Mouse (Mus musculus): Measurements from ENCODE around the gene Hk2.

Gene Hk2

DNA sequence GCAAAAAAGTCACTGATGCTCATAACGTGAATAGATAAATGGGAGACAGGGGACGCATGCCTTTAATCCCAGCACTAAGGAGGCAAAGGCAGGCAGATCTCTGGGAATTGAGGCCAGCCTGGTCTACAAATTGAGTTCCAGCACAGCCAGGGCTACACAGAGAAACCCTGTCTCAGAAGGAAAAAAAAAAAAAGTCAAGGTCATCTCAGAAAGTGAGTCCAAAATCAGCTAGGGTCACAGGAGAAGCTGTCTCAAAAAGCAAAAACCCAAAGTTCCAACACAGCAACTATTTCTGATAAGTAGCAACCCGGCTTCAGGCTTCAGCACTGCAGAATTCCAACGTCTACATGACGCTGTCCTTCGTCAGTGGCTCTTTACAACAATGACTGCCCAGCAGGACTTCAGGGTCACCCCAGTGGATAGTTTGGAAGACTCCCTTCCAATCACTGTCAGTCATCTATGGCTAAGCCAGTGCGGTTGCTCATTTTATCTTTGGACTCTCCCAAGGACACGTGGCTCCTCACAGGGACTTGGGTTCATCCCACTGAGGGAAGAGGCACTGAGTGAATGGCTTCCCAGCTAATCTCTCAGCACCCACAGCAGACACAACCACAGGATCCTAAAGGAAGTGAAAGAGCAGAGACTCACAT is 33.3 kb downstream of the Hk2 start:
- DNase-seq (ENCODE audit: low spot score in 2 of 2), result no peak

DNA sequence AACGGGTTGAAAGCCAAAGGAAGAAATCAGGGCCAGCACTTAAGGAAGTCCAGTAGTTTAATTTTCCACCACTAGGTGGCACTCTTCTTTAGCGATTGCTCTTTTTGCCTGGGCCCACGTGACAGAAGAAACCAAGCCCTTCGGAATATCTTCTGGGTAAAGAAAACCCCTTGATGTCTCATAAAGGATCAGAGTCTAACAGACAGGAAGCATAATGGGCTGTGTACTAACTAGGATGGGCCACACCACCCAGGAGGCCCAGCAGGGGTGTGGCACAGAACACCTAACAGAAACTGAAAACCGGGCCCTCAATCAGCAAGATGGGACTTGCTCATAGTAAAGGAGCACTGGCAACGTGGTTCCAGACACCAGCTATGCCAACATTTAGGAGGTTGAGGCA is 34.0 kb downstream of the Hk2 start:
- DNase-seq (ENCODE audit: low spot score in 2 of 2), result peak; percentile 36 to 49

DNA sequence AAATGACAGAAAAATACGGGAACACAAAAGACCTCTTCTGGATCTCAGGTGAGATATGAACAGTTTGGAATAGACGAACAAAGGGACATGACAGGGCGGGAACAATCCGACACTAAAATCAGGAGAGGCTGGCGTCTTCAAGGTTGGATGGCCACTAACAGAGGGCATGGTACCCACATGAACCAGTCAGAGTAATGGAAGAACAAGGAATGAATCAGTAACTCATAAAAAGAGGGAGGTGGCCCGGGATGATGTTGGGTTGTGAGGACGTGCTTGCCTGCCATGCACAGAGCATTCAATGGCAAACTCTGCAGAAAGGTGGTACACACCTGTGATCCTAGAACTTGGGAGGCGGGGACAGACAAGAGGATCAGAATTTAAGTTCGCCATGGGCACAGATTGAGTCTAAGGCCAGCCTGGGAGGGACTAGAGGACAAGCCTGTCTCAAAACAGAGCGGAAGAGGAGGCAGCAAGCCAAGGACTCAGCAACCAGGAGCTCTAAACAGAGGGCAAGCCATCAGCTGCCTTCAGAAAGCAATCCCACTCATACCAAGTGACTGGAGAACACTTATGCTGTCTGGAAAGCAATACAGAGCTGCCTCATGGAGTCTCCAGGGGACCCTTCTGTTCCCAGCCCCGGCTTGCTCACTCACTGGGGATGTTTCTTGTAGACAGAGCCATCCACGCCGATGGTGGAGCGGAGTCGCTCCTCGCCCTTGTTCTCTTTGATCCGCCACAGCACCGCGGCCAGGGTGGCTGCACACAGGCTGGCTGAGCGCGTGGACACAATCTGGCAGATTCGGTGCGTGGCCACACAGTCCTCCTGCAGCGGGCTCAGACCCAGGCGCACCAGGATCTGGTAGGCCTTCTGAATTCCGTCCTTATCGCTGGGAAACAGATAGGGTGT is 36.4 kb downstream of the Hk2 start:
- DNase-seq (ENCODE audit: low spot score in 2 of 2), result no peak

DNA sequence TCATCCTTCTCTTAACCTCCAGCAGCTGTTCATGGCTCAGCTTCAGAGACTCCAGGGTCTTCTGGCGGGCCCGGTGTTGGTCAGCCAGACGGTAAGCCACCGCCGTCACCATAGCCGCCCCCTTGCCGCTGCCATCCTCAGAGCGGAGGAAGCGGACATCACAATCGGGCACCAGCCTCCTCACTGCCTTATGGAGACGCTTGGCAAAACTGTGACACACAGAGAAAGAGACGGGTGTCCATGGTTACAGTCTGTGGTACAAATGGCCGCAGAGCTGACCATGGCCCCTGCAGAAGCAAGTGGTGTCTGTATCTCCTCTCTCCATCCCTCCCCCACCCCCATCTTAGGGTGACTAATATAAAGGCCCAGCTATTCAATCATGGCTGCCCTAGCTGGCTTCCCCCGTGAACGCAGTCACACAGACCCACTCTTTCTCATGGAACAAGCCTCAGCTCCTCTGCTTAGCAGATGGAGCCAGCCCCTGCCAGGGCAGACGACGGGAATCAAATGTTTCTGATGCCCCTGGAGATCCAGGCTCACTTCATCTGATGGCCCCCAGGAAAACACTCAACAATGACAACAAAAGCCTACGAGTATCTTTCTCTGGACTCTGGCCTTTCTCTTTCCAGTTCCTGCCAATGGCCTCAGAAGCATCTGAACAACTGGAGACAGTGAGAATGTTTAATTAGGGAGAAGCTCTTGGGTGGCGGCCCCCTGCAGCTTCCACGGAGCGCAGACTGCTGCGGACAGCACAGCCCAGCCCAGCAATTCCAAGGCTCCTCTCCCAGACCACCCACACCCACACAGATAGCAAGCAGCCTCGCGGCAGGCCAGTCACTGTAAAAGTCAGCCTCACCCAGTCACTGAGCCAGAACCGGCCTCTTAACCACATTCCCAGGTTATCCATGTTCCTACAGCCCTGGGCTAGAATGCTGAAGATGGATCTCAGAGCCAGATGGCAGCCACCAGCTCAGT is 37.3 kb downstream of the Hk2 start:
- DNase-seq (ENCODE audit: low spot score in 2 of 2), result no peak

DNA sequence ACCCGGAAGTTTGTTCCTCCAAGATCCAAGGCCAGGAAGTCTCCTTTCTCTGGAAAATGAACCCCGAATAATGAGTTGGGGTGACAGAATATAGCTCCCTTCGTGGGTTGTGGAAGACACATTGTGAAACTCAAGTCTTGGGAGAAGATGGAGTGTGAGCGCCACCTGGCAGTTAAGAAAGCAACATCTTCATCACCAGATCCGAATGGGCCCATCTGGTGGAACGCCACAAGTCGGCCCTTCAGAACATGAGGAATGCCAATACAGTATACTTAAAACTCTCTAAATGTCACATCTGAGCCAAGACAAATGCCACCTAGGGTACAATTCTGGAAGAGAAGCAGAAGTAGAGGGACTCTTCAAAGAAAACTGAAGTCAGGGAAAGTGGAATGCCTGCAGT is 38.9 kb downstream of the Hk2 start:
- no peak for DNase-seq (ENCODE audit: low spot score in 2 of 2)

DNA sequence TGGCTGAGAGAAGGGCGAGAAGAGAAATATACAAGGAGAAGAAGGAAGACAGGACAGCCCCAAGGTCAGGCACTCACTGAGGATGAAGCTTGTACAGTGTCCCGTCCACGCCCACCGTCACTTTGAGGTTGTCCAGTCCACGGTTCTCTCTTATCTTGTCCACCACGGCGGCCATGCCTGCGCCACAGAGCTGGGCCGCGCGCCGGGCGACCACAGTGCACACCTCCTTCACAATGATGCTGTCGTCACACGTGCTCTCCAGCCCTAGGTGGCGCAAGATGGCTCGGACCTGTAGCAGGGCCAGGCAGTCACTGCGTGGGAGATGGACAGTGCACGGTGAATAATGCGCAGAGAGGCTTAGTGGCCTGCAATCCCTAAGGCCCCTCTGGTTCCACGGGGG is 45.6 kb downstream of the Hk2 start:
- DNase-seq (ENCODE audit: low spot score in 2 of 2), result no peak

DNA sequence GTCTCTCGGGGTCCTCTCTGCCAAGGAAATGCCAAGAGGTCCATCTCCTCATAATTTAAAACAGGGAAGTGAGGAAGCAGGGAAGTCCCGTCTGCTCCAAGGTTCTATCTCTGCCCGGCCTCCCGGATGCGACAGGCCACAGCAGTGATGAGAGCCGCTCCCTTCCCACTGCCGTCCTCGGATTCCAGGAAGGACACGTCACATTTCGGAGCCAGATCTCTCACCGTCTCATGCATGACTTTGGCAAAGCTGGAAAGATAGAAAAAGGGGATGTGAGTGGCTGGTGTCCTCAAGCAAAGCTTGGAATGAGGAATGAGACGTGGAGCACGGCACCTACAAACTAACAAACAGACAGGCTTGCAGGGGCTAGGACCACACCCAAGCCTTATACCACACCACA is 47.0 kb downstream of the Hk2 start:
- no peak for DNase-seq (ENCODE audit: low spot score in 2 of 2)

DNA sequence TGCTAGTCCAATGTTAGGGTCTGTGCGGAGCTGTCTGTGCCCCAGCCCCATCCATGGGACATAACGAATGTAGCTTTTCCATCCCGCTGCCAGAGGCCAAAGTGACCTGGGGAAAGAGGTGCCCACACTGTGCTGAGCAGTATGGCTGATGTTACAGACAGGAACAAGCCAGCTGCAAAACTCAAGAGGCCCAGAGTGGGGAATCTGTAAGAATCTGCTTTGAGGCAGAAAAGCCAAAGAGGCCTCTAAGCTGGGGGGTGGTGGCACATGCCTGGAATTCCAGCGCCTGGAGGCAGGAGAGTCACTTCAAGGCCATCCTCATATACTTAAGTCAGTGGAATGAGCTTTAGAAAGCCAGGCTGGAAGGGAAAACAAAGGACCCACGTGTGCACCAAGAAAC is 50.9 kb downstream of the Hk2 start:
- DNase-seq (ENCODE audit: low spot score in 2 of 2), result no peak

DNA sequence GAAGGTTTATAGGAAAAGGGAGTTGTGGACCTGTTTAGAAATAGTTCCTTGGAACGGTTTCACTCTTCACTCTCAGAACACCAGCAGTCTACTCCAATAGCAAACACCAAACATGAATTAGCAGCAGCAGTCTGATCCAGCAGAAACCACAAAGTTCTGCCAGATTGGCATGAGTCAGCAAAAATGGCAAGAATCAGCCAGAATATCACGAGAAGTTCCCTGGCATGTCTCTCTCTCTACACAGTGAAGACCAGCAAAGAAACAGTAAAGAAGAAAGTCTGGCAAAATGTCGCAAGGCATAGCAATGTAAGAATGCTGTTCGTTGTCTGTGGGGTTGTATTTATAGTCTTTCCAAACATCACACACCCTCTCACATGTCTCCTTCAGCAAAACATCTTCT is 58.1 kb downstream of the Hk2 start:
- no peak for DNase-seq (ENCODE audit: low spot score in 2 of 2)

DNA sequence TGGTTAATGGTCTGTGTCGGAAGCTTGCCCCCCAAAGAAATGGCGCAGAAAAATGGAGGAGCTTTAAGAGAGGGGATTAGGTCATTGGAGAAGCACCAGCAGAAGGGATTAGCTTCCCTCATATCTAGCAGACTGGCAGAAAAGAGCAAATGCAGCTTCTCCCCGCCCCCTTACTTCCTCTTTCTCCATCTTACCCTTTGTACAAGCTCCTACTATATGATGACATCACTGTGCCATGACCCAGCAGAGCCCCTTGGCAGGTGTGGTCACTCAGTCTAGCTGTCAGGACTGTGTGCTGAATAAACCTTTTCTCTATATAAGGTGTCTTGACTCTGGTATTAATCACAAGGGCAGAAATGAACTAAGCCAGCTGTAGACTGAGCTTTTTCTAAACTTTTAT is 58.6 kb downstream of the Hk2 start:
- DNase-seq (ENCODE audit: low spot score in 2 of 2), result no peak

DNA sequence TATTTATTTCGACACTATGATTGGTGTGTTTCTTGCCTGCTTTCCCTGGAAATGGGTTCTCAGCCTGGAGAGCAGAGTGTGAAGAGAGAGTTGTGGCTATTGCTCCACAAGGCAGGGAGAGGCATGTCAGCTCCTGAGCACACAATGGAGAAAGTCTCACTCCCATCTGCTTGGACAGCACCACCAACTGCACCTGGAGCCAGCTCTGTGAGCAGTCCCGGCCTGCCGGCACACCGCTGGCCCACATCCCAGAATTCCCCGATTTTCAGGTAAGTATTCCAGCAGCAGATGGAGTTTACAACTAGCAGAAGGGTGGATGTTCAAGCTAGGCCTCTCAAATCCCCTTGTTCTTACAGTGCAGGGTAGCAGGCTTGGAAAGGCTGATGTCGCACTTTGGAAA is 59.0 kb downstream of the Hk2 start:
- no peak for DNase-seq (ENCODE audit: low spot score in 2 of 2)

DNA sequence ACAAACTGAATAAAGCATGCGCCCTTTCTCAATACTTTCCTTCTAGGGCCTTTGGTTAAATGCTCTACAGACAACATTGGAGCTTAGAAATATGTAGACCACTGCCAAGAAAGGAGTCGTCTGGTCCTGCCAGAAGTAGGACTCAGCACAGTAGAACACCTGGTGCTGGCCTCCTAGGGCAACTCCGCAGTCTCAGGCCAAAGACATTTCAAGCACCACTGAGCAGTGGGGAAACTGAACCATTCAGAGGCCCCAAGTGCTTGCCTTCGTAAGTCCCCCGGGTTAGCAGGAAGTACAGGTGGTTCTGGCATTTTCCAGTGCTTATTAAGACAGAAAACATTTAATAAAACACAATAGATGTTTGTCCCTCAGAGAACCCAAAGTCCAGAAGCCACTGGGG is 59.4 kb downstream of the Hk2 start:
- no peak for DNase-seq (ENCODE audit: low spot score in 2 of 2)

DNA sequence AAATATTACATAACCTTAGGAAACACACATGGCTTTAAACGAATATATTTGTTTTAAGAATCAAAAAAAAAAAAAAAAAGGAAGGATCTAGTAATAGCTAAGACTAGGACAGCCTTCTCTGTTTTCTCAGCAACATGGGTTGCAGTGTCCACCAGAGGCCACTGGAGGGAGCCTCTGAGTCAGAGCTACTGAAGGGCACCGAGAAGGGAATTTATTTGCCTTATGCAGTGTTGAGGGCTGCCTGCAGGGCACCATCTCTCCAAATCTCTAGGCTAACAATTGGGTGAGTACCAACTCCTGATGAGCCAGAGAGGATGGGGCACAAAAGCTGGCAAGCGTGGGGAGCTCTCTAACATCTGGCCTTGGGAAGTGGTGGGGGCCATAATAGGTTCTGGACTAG is 60.0 kb downstream of the Hk2 start:
- peak; percentile 51 to 62 for DNase-seq (ENCODE audit: low spot score in 2 of 2)

DNA sequence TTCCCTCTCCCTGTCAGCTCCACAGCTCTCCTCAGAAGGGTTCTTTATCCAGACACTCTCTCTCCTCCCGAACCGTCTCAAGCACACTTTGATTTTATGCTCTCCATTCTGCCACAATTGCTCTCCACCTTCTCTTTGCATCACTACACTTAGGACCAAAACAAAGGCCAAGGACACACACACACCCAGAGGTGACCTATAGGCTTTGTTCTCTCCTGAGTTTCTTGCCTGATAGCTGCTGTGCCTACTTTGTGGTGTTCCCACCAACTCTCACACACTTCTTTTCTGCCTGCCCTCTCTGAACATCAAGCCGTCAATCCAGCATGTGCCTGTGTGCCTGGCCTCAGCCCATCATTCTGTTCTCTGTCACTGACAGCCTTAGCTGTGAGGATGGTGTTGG is 66.5 kb downstream of the Hk2 start:
- no peak for DNase-seq (ENCODE audit: low spot score in 2 of 2)

DNA sequence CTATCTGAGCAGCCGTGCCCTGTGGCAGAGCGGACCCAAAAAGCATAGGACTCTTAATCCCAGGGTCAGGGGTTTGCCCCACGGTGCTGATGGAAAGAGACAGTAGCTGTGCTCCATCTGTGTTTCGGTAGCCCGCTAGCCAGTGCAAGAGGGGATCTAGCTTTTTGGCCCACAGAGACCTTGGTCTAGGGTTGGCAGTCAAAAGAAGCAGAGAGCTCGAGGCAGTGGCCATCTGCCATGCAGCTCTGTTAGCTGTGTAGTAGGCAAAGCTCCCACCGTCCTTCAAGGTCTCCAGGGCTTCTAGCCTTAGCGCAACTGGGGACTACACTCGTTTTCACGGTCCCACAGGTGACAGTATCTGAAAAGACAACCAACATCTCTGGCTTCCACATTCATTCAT is 67.0 kb downstream of the Hk2 start:
- no peak for DNase-seq (ENCODE audit: low spot score in 2 of 2)

DNA sequence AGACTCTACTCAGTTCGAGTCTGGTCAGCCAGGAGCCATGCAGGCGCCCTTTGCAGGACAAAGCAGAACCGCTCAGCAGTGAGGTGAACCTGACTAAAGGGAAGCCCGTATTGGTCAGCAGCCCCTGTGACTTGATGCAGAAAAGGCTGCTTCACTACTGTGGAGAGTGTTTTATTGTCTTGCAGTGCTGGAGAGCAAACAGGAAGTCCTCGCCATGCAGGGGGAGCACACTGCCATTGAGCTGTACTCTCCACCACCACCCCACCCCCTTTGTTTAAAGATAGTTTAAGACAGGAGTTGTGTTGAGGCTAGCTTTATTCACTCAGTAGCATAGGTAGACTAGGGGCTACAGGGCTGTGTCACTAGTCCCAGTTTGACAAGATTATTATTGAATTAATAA is 69.0 kb downstream of the Hk2 start, which contains the start of gene Pole4:
Gene Pole4 (minus strand): TSS at position 145 of the 400 bp plus-strand sequence.
- DNase-seq (ENCODE audit: low spot score in 2 of 2), result no peak

DNA sequence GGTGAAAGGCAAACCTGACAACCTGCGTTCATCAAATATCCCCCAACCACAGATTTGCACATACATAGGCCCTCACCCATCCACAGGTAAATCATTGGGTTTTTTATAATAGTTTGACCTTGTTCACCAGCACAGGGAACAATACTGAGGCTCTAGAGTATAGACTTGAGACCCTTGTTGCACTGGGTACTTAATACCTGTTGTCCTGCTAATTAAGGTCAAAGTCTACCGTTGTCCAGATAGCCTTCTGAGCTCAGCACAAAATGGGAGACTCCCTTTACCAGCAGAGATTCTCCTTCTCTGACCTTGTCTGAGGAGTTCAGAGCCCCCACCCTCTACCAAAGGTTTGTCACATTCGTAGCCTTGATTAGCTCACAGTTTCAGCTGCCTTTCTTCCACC is 70.5 kb downstream of the Hk2 start:
- DNase-seq (ENCODE audit: low spot score in 2 of 2), result no peak

DNA sequence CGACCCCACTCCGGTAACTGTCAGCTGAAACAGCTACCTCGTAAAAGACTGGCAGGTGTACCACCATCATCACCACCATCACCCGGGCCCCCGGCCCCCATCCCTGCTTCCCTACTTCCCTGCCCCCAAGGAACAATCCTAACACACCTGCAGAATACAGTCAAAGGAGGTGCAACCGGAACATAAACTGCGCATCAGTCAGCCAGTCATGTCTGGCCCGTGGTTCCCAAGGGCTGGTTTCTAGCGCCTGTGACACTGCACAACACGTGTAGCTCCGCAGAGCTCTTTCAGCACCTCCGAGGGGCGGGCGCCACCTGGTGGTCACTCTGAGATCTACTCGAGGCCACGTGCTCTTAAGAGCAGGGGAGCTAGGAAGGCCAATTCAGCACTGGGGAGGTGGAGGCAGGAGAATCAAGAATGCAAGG is 71.6 kb downstream of the Hk2 start:
- DNase-seq (ENCODE audit: low spot score in 2 of 2), result peak; percentile 64 to 74

DNA sequence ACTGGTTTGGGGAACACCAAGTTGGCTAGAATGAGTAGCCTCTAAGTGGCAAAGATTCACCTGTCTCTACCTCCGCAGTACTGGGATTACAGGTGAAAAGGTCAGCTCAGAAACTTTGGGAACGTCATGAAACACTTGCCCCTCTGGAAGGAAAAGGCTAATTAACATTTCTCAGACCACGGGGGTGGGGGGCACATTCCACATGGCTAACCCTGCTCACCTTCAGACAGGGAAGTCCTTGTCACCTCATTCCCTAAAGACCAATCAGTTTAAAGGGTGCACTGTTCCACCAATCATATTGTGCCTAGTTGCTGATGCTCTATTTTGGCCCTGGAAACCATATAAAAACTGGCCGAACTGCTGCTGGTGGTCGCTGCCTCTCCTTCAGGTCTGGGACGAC is 73.0 kb downstream of the Hk2 start:
- DNase-seq (ENCODE audit: low spot score in 2 of 2), result no peak

DNA sequence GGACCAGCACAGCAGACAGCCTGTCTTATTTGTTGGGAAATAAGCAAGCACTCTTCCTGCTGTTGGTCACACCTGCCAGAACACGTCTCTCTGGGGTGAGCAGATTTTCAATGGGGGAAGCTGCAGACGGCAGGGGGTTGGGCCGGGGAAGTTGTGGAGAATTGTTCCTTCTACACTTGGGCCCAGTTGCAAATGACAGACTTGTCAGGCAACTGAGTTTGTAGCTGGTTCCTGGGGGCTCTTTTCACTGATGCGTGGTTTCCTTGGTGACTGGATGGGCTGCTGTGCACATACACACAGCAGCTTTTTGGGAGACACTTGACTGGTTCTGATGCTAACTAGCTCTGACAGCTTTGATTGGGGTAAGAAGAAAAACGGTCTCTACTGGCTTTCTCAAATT is 74.4 kb downstream of the Hk2 start:
- DNase-seq (ENCODE audit: low spot score in 2 of 2), result no peak

DNA sequence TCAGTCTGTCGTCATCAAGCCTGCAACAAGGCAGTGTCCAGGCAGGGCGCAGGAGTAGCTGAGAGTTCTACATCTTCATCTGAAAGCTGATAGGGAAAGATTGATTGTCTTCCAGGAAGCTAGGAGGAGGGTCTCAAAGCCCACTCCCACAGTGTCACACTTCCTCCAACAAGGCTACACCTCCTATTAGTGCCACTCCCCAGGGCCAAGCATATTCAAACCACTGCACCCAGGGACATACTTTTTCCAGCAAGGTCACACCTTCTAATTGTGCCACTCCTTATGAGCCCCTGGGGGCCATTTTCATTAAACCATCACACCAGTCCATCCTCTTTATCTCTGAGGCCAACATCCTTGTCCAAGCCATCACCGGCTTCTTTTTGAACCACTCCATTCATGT is 77.5 kb downstream of the Hk2 start:
- DNase-seq (ENCODE audit: low spot score in 2 of 2), result no peak

DNA sequence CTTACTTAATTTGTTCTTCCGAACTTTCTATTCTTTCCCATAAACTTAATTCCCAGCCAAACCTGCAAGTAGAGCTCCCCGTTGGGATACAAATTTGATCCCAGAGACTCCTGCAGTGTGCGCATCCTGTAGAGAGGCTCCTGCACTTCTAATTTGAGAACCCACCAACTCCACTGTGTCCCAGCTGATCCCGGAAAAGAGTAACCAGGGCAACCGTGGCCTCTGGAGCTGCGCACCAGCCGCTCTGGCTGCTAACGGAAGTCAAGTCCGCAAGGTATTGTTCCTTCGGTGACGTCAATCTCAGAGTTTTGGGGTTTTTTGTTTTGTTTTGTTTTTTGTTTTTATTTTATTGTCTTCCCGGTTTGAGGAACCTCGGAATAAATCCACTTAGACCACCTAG is 79.6 kb downstream of the Hk2 start:
- no peak for DNase-seq (ENCODE audit: low spot score in 2 of 2)

Measured in urinary bladder, adult 18-20 months (tissue).